Mouse (Mus musculus): ENCODE data around the gene Tmem63c. TPM values are rescaled to one million over a fixed set of nuclear protein-coding genes. Genes with fewer than 3 reads are reported as not detected.
A peak's percentile ranks its signal among the peaks of the same experiment; 100 is the strongest.

The Tmem63c gene
- polyA plus RNA-seq, 1 experiment from 2014 or later, result not detected

GRCm38 (mm10) chr12:86995931-86996330 lies 25.2 kb upstream of the Tmem63c start:
- H3K27ac ChIP-seq (ENCODE audit: low read length), result no peak overlapping the region
- H3K36me3 ChIP-seq (ENCODE audit: control insufficient read depth, insufficient read depth), result no peaks in the 10 kb centered on the region
- ATAC-seq (replicated peaks; ENCODE audit: extremely low read depth, insufficient read depth, low FRiP score), result no peak
- H3K4me3 ChIP-seq (ENCODE audit: low read length), result no peak overlapping the region
- WGBS, result 67% methylated on average over 6 of the region's 6 CpGs
- no peak overlapping the region for H3K4me2 ChIP-seq (ENCODE audit: low read depth, low read length)
- no peak overlapping the region for H3K9ac ChIP-seq (ENCODE audit: low read length)
- 0 out of 2 replicates have a peak, but pooled peaks cover 2% of the 10 kb centered on the region for H3K9me3 ChIP-seq (replicated peaks; ENCODE audit: control insufficient read depth, low read length)
- H3K27me3 ChIP-seq (ENCODE audit: control insufficient read depth, insufficient read depth, low read length), result peaks cover 13% of the 10 kb centered on the region
- H3K4me1 ChIP-seq (ENCODE audit: control insufficient read depth, insufficient read depth, low read length), result peaks cover 12% of the 10 kb centered on the region

- whole genome bisulfite sequencing, result 82% methylated on average over 4 of the region's 4 CpGs
- Histone ChIP-seq H3K9me3 (replicated peaks; ENCODE audit: control insufficient read depth, low read length) (0 out of 2 replicates have a peak, but pooled peaks cover 2% of the 10 kb centered on the region), H3K27ac (ENCODE audit: low read length) (peak overlapping the region; percentile 85), H3K4me3 (ENCODE audit: low read length) (no peak overlapping the region), H3K4me1 (ENCODE audit: control insufficient read depth, insufficient read depth, low read length) (peaks cover 12% of the 10 kb centered on the region), H3K9ac (ENCODE audit: low read length) (no peak overlapping the region), H3K27me3 (ENCODE audit: control insufficient read depth, insufficient read depth, low read length) (no peaks in the 10 kb centered on the region; the same call in none of the 2 replicates), H3K36me3 (ENCODE audit: control insufficient read depth, insufficient read depth) (no peaks in the 10 kb centered on the region), H3K4me2 (ENCODE audit: low read depth, low read length) (no peak overlapping the region)
- ATAC-seq (replicated peaks; ENCODE audit: extremely low read depth, insufficient read depth, low FRiP score), result no peak
Measured at GRCm38 (mm10) chr12:86998699-86999098, 22.4 kb upstream of the Tmem63c start.

GRCm38 (mm10) chr12:86999283-86999820 lies 21.8 kb upstream of the Tmem63c start:
- H3K27ac ChIP-seq (ENCODE audit: low read length), result peak overlapping the region; percentile 88
- WGBS, result 34% methylated on average over 10 of the region's 10 CpGs
- peak; percentile 82 for ATAC-seq (replicated peaks; ENCODE audit: extremely low read depth, insufficient read depth, low FRiP score)

GRCm38 (mm10) chr12:87000151-87000839 lies 20.8 kb upstream of the Tmem63c start:
- ATAC-seq (replicated peaks; ENCODE audit: extremely low read depth, insufficient read depth, low FRiP score), result 0 out of 2 replicates have a peak, but pooled peaks have one; percentile 7
- Histone ChIP-seq H3K4me2 (ENCODE audit: low read depth, low read length) (peak overlapping the region; percentile 49), H3K9me3 (replicated peaks; ENCODE audit: control insufficient read depth, low read length) (0 out of 2 replicates have a peak, but pooled peaks cover 2% of the 10 kb centered on the region), H3K9ac (ENCODE audit: low read length) (peak overlapping the region; percentile 49), H3K27ac (ENCODE audit: low read length) (peak overlapping the region; percentile 88), H3K4me3 (ENCODE audit: low read length) (no peak overlapping the region), H3K27me3 (ENCODE audit: control insufficient read depth, insufficient read depth, low read length) (no peaks in the 10 kb centered on the region; the same call in 1 of the 2 replicates), H3K36me3 (ENCODE audit: control insufficient read depth, insufficient read depth) (no peaks in the 10 kb centered on the region), H3K4me1 (ENCODE audit: control insufficient read depth, insufficient read depth, low read length) (peaks cover 12% of the 10 kb centered on the region)
- WGBS, result 32% methylated on average over 5 of the region's 5 CpGs

More at GRCm38 (mm10) chr12:86999283-86999820, 21.8 kb upstream of the Tmem63c start:
- no peak overlapping the region for H3K9ac ChIP-seq (ENCODE audit: low read length)
- H3K4me1 ChIP-seq (ENCODE audit: control insufficient read depth, insufficient read depth, low read length), result peaks cover 12% of the 10 kb centered on the region
- H3K9me3 ChIP-seq (replicated peaks; ENCODE audit: control insufficient read depth, low read length), result 0 out of 2 replicates have a peak, but pooled peaks cover 2% of the 10 kb centered on the region
- no peak overlapping the region; the same call in 1 of the 2 replicates for H3K4me2 ChIP-seq (ENCODE audit: low read depth, low read length)
- no peak overlapping the region for H3K4me3 ChIP-seq (ENCODE audit: low read length)
- H3K36me3 ChIP-seq (ENCODE audit: control insufficient read depth, insufficient read depth), result no peaks in the 10 kb centered on the region
- H3K27me3 ChIP-seq (ENCODE audit: control insufficient read depth, insufficient read depth, low read length), result no peaks in the 10 kb centered on the region; the same call in 1 of the 2 replicates

- Histone ChIP-seq H3K4me2 (ENCODE audit: low read depth, low read length) (no peak overlapping the region), H3K36me3 (ENCODE audit: control insufficient read depth, insufficient read depth) (no peaks in the 10 kb centered on the region), H3K4me3 (ENCODE audit: low read length) (no peak overlapping the region), H3K4me1 (ENCODE audit: control insufficient read depth, insufficient read depth, low read length) (peaks cover 12% of the 10 kb centered on the region), H3K27ac (ENCODE audit: low read length) (no peak overlapping the region), H3K9ac (ENCODE audit: low read length) (no peak overlapping the region), H3K9me3 (replicated peaks; ENCODE audit: control insufficient read depth, low read length) (0 out of 2 replicates have a peak, but pooled peaks cover 2% of the 10 kb centered on the region), H3K27me3 (ENCODE audit: control insufficient read depth, insufficient read depth, low read length) (no peaks in the 10 kb centered on the region; the same call in 1 of the 2 replicates)
- ATAC-seq (replicated peaks; ENCODE audit: extremely low read depth, insufficient read depth, low FRiP score), result no peak
- 43% methylated on average over 4 of the region's 6 CpGs for WGBS
Measured at GRCm38 (mm10) chr12:87000840-87001176, 20.3 kb upstream of the Tmem63c start.

- no peaks in the 10 kb centered on the region for H3K36me3 ChIP-seq (ENCODE audit: control insufficient read depth, insufficient read depth)
- ATAC-seq (replicated peaks; ENCODE audit: extremely low read depth, insufficient read depth, low FRiP score), result no peak
- H3K4me3 ChIP-seq (ENCODE audit: low read length), result no peak overlapping the region
- H3K27me3 ChIP-seq (ENCODE audit: control insufficient read depth, insufficient read depth, low read length), result no peaks in the 10 kb centered on the region; the same call in 1 of the 2 replicates
- H3K9me3 ChIP-seq (replicated peaks; ENCODE audit: control insufficient read depth, low read length), result no peaks in the 10 kb centered on the region
- peaks cover 12% of the 10 kb centered on the region for H3K4me1 ChIP-seq (ENCODE audit: control insufficient read depth, insufficient read depth, low read length)
- 49% methylated on average over 7 of the region's 7 CpGs for WGBS
- no peak overlapping the region for H3K27ac ChIP-seq (ENCODE audit: low read length)
- H3K9ac ChIP-seq (ENCODE audit: low read length), result no peak overlapping the region
- no peak overlapping the region for H3K4me2 ChIP-seq (ENCODE audit: low read depth, low read length)
Measured at GRCm38 (mm10) chr12:87002209-87002608, 18.9 kb upstream of the Tmem63c start.

- Histone ChIP-seq H3K27ac (ENCODE audit: low read length) (no peak overlapping the region), H3K4me3 (ENCODE audit: low read length) (no peak overlapping the region), H3K4me2 (ENCODE audit: low read depth, low read length) (no peak overlapping the region), H3K9me3 (replicated peaks; ENCODE audit: control insufficient read depth, low read length) (no peaks in the 10 kb centered on the region), H3K4me1 (ENCODE audit: control insufficient read depth, insufficient read depth, low read length) (peaks cover 12% of the 10 kb centered on the region), H3K9ac (ENCODE audit: low read length) (no peak overlapping the region), H3K36me3 (ENCODE audit: control insufficient read depth, insufficient read depth) (no peaks in the 10 kb centered on the region), H3K27me3 (ENCODE audit: control insufficient read depth, insufficient read depth, low read length) (no peaks in the 10 kb centered on the region; the same call in 1 of the 2 replicates)
- WGBS, result 69% methylated on average over 7 of the region's 7 CpGs
- ATAC-seq (replicated peaks; ENCODE audit: extremely low read depth, insufficient read depth, low FRiP score), result no peak
Measured at GRCm38 (mm10) chr12:87002815-87003214, 18.3 kb upstream of the Tmem63c start.

GRCm38 (mm10) chr12:87003606-87004005 lies 17.5 kb upstream of the Tmem63c start:
- Histone ChIP-seq H3K9ac (ENCODE audit: low read length) (no peak overlapping the region), H3K27ac (ENCODE audit: low read length) (no peak overlapping the region), H3K4me3 (ENCODE audit: low read length) (no peak overlapping the region), H3K27me3 (ENCODE audit: control insufficient read depth, insufficient read depth, low read length) (peaks cover 2% of the 10 kb centered on the region; the same call in 1 of the 2 replicates), H3K4me1 (ENCODE audit: control insufficient read depth, insufficient read depth, low read length) (peaks cover 12% of the 10 kb centered on the region), H3K4me2 (ENCODE audit: low read depth, low read length) (no peak overlapping the region), H3K9me3 (replicated peaks; ENCODE audit: control insufficient read depth, low read length) (no peaks in the 10 kb centered on the region), H3K36me3 (ENCODE audit: control insufficient read depth, insufficient read depth) (no peaks in the 10 kb centered on the region)
- ATAC-seq (replicated peaks; ENCODE audit: extremely low read depth, insufficient read depth, low FRiP score), result no peak
- 43% methylated on average over 3 of the region's 3 CpGs for WGBS

- no peak overlapping the region for H3K4me3 ChIP-seq (ENCODE audit: low read length)
- WGBS, result 80% methylated on average over 4 of the region's 4 CpGs
- no peaks in the 10 kb centered on the region for H3K36me3 ChIP-seq (ENCODE audit: control insufficient read depth, insufficient read depth)
- H3K4me2 ChIP-seq (ENCODE audit: low read depth, low read length), result no peak overlapping the region
- H3K27me3 ChIP-seq (ENCODE audit: control insufficient read depth, insufficient read depth, low read length), result peaks cover 3% of the 10 kb centered on the region; the same call in 1 of the 2 replicates
- no peak for ATAC-seq (replicated peaks; ENCODE audit: extremely low read depth, insufficient read depth, low FRiP score)
- H3K4me1 ChIP-seq (ENCODE audit: control insufficient read depth, insufficient read depth, low read length), result peaks cover 8% of the 10 kb centered on the region
- H3K9ac ChIP-seq (ENCODE audit: low read length), result no peak overlapping the region
- no peak overlapping the region for H3K27ac ChIP-seq (ENCODE audit: low read length)
- H3K9me3 ChIP-seq (replicated peaks; ENCODE audit: control insufficient read depth, low read length), result no peaks in the 10 kb centered on the region
Measured at GRCm38 (mm10) chr12:87004596-87004995, 16.5 kb upstream of the Tmem63c start.
